Mouse (Mus musculus) liver, embryonic 11.5 days (tissue): ENCODE measurements around the gene Slc26a10. TPM values are rescaled to one million over a fixed set of nuclear protein-coding genes. Genes with fewer than 3 reads are reported as not detected.
"Not testable (repeated sequence)": the region's sequence is repeated elsewhere in the genome, so short reads cannot be mapped to it uniquely, and the experiment has no call there.

ENCODE experiments used
- ATAC-seq: fragments of 200-750 bp; cut with Nextera tagmentation; replicated peaks from 2 replicates; pipeline ENCODE4 v1.8.0; 2017; ENCODE audit warnings: moderate number of reproducible peaks, mild to moderate bottlenecking, moderate TSS enrichment, moderate library complexity; ENCODE audit not compliant: low FRiP score
- DNase-seq: peaks from one replicate; pipeline ENCODE4 v3.0.0-alpha.2; 2017; ENCODE audit warnings: low spot score
- H3K27ac ChIP-seq: fragments of 300-500 bp; sonication (generic); 2 replicates; pipeline ENCODE4 v1.5.1; 2014; ENCODE audit warnings: mild to moderate bottlenecking, low read depth, low read length, control low read depth
- H3K27me3 ChIP-seq: fragments of 300-500 bp; sonication (generic); replicated peaks from 2 replicates; pipeline ENCODE4 v1.6.1; 2014; ENCODE audit warnings: low read length, mixed read lengths; ENCODE audit not compliant: control insufficient read depth, insufficient read depth
- H3K36me3 ChIP-seq: fragments of 300-500 bp; sonication (generic); 2 replicates; pipeline ENCODE4 v1.6.1; 2014; ENCODE audit warnings: mild to moderate bottlenecking, low read length, moderate library complexity, mixed read lengths; ENCODE audit not compliant: control insufficient read depth, insufficient read depth
- H3K4me1 ChIP-seq: fragments of 300-500 bp; sonication (generic); replicated peaks from 2 replicates; pipeline ENCODE4 v1.6.1; 2014; ENCODE audit warnings: low read length, mixed read lengths; ENCODE audit not compliant: control insufficient read depth, insufficient read depth
- H3K4me2 ChIP-seq: fragments of 300-500 bp; sonication (generic); 2 replicates; pipeline ENCODE4 v1.6.1; 2014; ENCODE audit warnings: mild to moderate bottlenecking, control low read depth, moderate library complexity
- H3K4me3 ChIP-seq: fragments of 300-500 bp; sonication (generic); 2 replicates; pipeline ENCODE4 v1.5.1; 2014; ENCODE audit warnings: low read depth, low read length, control low read depth
- H3K9ac ChIP-seq: fragments of 300-500 bp; sonication (generic); 2 replicates; pipeline ENCODE4 v1.6.1; 2014; ENCODE audit warnings: low read depth, low read length, control low read depth
- H3K9me3 ChIP-seq: fragments of 300-500 bp; sonication (generic); 2 replicates; pipeline ENCODE4 v1.6.1; 2016; ENCODE audit warnings: low read length, inconsistent platforms, mixed read lengths; ENCODE audit not compliant: control insufficient read depth
- WGBS: fragments of 180-500 bp; shearing (Covaris S2); extraction: QIAGEN DNeasy Blood & Tissue Kit; methylation state at CpG from one replicate; pipeline ENCODE4 v1.1.7; 2014; 5-methylcytosine and 5-hydroxymethylcytosine counted together
- polyA plus RNA-seq: library from polyadenylated mRNA; unstranded; fragments of >200 nt; fragmentation: Nextera tagmentation; extraction: Ambion mirVana; gene quantifications from 2 replicates; pipeline ENCODE4 v1.2.1, GENCODE M21; 2014

Slc26a10 gene
- polyA plus RNA-seq, 1 experiment from 2014 or later: 5.2 TPM

DNA sequence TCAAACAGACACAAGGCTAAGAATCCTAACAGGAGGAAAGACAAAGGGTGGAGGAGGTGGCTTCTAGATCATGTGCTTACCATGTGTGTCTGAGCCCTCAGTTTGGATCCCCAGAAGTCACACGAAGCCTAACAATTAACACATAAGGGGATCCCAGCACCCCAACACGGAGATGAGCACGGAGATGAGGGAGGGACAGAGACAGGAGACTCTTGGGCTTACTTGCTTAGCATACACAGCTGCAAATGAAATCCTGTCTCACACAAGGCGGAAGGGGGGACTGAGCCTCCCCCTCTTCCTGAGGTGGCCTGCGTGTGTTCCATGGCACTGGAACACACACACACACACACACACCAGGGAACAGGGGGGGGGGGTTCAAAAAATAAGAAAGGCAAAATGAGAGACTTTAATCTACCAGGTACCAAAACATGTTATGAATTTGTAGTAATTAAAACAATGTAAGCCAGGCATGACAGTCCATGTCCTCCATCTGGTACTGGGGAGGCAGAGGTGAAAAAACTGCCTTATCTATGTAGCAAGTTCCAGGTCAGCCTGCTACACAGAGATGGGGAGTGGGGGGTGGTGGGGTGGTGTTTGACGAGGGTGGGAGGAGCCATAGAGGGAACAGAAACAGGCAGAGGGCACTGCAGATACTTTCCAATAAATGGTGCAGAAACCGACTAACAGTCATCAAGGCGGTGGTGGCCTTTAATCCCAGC, 45.2 kb downstream of the Slc26a10 start:
- ATAC-seq (peak; percentile 93), DNase-seq (peak; percentile 59)
- Histone ChIP-seq H3K4me1 (peaks cover 23% of the 10 kb centered on the region), H3K27me3 (no peaks in the 10 kb centered on the region), H3K36me3 (no peaks in the 10 kb centered on the region), H3K4me2 (peak overlapping the region; percentile 46; the same call in 1 of the 2 replicates), H3K27ac (peak overlapping the region; percentile 73), H3K4me3 (no peak overlapping the region), H3K9me3 (no peaks in the 10 kb centered on the region), H3K9ac (peak overlapping the region; percentile 44)
- 33% methylated on average over 8 of the region's 8 CpGs for WGBS

DNA sequence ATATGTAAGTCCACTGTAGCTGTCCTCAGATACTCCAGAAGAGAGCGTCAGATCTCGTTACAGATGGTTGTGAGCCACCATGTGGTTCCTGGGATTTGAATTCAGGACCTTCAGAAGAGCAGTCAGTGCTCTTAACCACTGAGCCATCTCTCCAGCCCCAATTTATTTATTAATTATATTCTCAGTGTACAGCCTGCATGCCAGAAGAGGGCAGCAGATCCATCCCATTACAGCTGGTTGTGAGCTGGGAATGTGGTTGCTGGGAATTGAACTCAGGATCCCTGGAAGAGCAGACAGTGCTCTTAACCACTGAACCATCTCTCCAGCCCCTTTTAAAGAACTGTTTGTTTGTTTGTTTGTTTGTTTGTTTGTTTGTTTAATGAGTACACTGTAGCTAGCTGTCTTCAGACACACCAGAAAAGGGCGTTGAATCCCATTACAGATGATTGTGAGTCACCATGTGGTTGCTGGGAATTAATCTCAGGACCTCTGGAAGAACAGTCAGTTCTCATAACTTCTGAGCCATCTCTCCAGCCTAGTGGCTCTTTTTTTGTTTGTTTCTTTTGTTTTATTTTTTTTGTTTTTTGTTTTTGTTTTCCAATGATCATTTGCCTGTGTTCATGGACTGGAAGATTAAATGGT, 45.9 kb downstream of the Slc26a10 start:
- H3K4me3 ChIP-seq, H3K9ac ChIP-seq, ATAC-seq, H3K9me3 ChIP-seq, H3K36me3 ChIP-seq, H3K27ac ChIP-seq, H3K27me3 ChIP-seq, DNase-seq, H3K4me2 ChIP-seq: not testable (repeated sequence)
- WGBS: 90% methylated on average over 3 of the region's 3 CpGs
- peaks cover 23% of the 10 kb centered on the region for H3K4me1 ChIP-seq

DNA sequence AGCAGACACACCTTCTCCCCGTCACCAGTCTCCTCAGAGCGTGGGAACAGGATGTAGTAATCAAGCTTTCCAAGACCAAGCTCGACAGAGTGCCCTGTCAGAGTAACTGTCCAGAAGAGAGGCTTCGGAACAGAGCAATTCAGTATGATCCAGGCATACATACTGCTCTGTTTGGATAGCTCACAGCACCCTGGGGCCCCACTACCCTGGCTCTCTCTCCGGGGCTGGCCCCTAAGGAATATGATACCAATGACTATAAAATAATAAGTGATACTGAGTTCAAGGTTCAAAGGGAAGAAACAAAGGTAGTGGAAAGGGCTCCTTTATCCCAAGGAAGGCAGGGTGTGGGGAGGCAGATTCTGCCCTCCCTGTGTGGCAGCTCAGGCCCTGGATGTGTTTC, 48.0 kb downstream of the Slc26a10 start:
- H3K4me3 ChIP-seq: no peak overlapping the region
- DNase-seq (no peak), ATAC-seq (no peak)
- no peak overlapping the region for H3K9ac ChIP-seq
- no peaks in the 10 kb centered on the region for H3K36me3 ChIP-seq
- WGBS: 66% methylated on average over 5 of the region's 5 CpGs
- peaks cover 22% of the 10 kb centered on the region for H3K4me1 ChIP-seq
- H3K27ac ChIP-seq: no peak overlapping the region
- H3K27me3 ChIP-seq: no peaks in the 10 kb centered on the region
- H3K9me3 ChIP-seq: no peaks in the 10 kb centered on the region
- H3K4me2 ChIP-seq: no peak overlapping the region

DNA sequence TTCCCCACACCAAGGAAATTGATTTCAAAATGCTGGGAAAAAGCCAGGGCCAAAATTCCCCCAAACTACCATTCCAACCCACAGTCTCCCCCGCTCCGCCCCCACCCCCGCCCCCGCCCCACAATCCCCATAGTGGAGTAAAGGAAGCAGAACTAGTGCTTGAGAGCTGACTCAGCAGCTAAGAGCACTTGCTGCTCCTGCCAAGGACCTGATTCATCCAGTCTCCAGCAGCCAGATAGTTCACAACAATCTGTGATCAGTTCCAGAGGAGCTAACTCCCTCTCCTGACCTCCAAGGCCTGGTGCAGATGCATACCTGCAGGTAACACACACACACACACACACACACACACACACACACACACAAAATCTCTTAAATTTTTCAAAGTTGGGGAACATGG, 51.0 kb downstream of the Slc26a10 start:
- 67% methylated on average over 4 of the region's 4 CpGs for WGBS
- H3K36me3 ChIP-seq: no peaks in the 10 kb centered on the region
- no peak overlapping the region for H3K9ac ChIP-seq
- no peak overlapping the region for H3K4me2 ChIP-seq
- no peaks in the 10 kb centered on the region for H3K9me3 ChIP-seq
- no peak overlapping the region for H3K27ac ChIP-seq
- H3K27me3 ChIP-seq: no peaks in the 10 kb centered on the region
- H3K4me1 ChIP-seq: peaks cover 24% of the 10 kb centered on the region
- H3K4me3 ChIP-seq: no peak overlapping the region
- DNase-seq (no peak), ATAC-seq (no peak)

DNA sequence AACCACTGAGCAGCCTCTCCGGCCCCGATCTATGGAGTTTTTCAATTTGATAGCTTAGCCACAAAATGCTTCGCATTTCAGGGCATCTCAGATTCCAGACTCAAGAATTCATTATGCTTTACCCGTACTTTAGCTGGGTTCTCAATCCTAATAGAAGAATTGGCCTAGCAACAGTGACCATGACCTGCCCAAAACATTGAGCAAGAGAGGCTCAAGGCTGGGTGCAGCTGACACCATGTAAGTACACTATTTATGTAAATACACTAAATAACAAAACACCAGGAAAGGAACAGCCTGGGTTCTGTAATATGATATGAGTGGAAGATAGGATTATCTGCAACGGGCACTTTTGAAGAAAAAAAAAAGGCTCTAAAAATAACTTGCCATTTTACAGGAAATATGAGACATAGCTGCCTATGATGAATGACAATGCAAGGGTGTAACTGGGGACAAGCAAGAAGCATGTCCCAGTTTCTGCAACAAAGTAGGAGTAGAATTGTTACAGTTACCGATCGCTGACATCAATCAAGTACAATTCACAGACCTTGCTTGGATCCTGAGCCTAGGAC, 52.6 kb downstream of the Slc26a10 start:
- no peak overlapping the region for H3K9ac ChIP-seq

DNA sequence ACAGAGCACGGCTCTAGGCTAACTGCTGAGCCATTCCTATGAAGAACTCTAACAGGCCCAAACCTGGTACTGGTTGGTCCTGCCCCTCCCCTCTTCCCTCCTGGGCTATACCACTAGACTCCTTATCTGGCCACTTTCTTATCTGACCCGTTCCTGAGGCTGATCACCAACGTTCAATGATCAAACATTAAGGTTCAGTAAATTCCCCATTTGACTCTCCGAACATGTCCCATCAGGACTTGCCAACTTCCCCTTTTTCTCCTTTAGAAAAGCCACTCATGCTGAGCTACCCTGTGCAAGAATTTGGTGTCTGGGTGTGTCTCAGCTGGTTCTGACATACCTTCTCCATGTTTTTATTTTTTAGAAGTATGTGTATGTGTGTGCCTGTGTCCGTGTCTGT, 53.9 kb downstream of the Slc26a10 start:
- ATAC-seq: peak; percentile 35
- Histone ChIP-seq H3K4me2 (peak overlapping the region; percentile 21), H3K27me3 (no peaks in the 10 kb centered on the region), H3K27ac (peak overlapping the region; percentile 81), H3K36me3 (no peaks in the 10 kb centered on the region), H3K9ac (no peak overlapping the region), H3K9me3 (no peaks in the 10 kb centered on the region), H3K4me3 (no peak overlapping the region), H3K4me1 (peaks cover 42% of the 10 kb centered on the region)
- DNase-seq: no peak
- 50% methylated on average over 5 of the region's 5 CpGs for WGBS

More for the DNA sequence above, 52.6 kb downstream of the Slc26a10 start:
- ATAC-seq (no peak), DNase-seq (no peak)
- Histone ChIP-seq H3K9me3 (no peaks in the 10 kb centered on the region), H3K27me3 (no peaks in the 10 kb centered on the region), H3K4me1 (peaks cover 33% of the 10 kb centered on the region), H3K4me3 (no peak overlapping the region), H3K27ac (peak overlapping the region; percentile 34; the same call in 1 of the 2 replicates), H3K36me3 (no peaks in the 10 kb centered on the region), H3K4me2 (no peak overlapping the region)
- 68% methylated on average over 7 of the region's 7 CpGs for WGBS

DNA sequence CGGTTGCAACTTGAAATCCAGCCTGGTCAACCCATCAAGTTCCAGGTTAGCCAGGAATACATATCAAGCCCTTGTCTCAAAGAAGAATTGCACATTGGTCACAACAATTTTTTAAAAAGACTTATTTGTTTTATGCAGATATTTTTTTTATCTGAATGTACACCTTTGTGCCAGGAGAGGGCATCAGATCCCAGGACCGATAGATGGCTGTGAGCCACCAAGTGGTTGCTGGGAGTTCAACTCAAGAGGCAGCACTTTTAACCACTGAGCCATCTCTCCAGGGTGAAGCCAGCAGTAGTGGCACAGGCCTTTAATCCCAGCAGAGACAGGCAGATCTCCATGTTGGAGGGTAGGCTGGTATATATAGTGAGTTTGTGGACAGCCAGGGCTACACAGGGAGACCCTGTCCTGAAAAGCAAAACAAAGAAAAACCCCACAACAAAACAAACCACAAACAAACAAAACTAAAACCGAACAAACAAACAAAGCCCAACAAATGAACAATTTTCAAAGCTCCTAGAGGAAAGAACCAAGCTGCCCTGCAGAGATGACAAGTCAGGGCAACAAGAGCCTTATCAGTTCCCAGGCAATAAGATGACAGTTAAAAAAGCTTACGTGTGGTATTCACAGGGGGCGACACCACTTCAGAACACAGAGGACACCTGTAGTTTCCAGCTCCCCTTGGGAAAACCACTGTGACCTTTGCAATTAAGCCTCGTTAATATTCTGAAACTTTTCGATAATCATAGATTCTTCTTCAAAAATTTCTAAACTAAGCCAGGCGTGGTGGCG, 55.0 kb downstream of the Slc26a10 start:
- Histone ChIP-seq H3K4me1 (peaks cover 44% of the 10 kb centered on the region), H3K36me3 (no peaks in the 10 kb centered on the region), H3K27ac (peak overlapping the region; percentile 81; the same call in 1 of the 2 replicates), H3K4me2 (no peak overlapping the region), H3K9ac (no peak overlapping the region), H3K9me3 (no peaks in the 10 kb centered on the region), H3K27me3 (no peaks in the 10 kb centered on the region), H3K4me3 (no peak overlapping the region)
- 62% methylated on average over 9 of the region's 9 CpGs for WGBS
- DNase-seq: no peak
- ATAC-seq: no peak

DNA sequence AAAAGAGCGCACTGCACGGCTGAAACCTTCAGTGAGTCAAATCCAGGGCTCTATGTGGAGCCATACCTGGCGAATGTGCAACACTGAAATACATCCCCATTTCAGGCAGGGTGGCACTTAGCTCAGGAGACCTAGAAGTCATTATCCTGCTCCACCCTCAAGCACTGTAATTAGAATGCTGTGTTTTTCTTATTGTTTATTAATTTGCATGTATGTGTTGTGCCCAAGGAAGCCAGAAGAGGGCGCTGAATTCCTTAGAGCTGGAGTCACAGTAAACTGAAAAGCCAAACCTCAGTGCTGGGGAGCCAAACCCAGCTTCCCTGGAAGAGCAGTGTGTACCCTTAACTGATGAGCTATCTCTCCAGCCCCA, 57.0 kb downstream of the Slc26a10 start:
- no peak for DNase-seq
- peak overlapping the region; percentile 69 for H3K4me2 ChIP-seq
- WGBS: 13% methylated on average over 4 of the region's 4 CpGs
- H3K36me3 ChIP-seq: 0 out of 2 replicates have a peak, but pooled peaks cover 2% of the 10 kb centered on the region
- no peaks in the 10 kb centered on the region for H3K27me3 ChIP-seq
- H3K4me3 ChIP-seq: peak overlapping the region; percentile 30
- H3K27ac ChIP-seq: peak overlapping the region; percentile 70
- no peak for ATAC-seq
- H3K4me1 ChIP-seq: peaks cover 47% of the 10 kb centered on the region
- H3K9me3 ChIP-seq: no peaks in the 10 kb centered on the region
- H3K9ac ChIP-seq: peak overlapping the region; percentile 56
